Mouse (Mus musculus) hindbrain, embryonic 11.5 days (tissue): ENCODE measurements around the gene Vegfc. TPM values are rescaled to one million over a fixed set of nuclear protein-coding genes. Genes with fewer than 3 reads are reported as not detected.

Experiments
- ATAC-seq: fragments of 200-750 bp; cut with Nextera tagmentation; 2 replicates; pipeline ENCODE4 v1.8.0; 2017; ENCODE audit warnings: mild to moderate bottlenecking, moderate TSS enrichment, moderate library complexity; ENCODE audit not compliant: low FRiP score
- DNase-seq: peaks from one replicate; pipeline ENCODE4 v3.0.0-alpha.2; 2015; ENCODE audit warnings: low spot score
- H3K27ac ChIP-seq: fragments of 300-500 bp; sonication (generic); 2 replicates; pipeline ENCODE4 v1.5.1; 2014; ENCODE audit warnings: mild to moderate bottlenecking, low read depth, low read length
- H3K27me3 ChIP-seq: fragments of 300-500 bp; sonication (generic); 2 replicates; pipeline ENCODE4 v1.6.1; 2014; ENCODE audit warnings: mild to moderate bottlenecking, low read length, moderate library complexity, mixed read lengths; ENCODE audit not compliant: control insufficient read depth, insufficient read depth
- H3K36me3 ChIP-seq: fragments of 300-500 bp; sonication (generic); 2 replicates; pipeline ENCODE4 v1.6.1; 2014; ENCODE audit warnings: mild to moderate bottlenecking, low read length, moderate library complexity, mixed read lengths; ENCODE audit not compliant: control insufficient read depth, insufficient read depth
- H3K4me1 ChIP-seq: fragments of 300-500 bp; sonication (generic); replicated peaks from 2 replicates; pipeline ENCODE4 v1.6.1; 2014; ENCODE audit warnings: low read length, mixed read lengths; ENCODE audit not compliant: control insufficient read depth, insufficient read depth
- H3K4me2 ChIP-seq: fragments of 300-500 bp; sonication (generic); replicated peaks from 2 replicates; pipeline ENCODE4 v1.6.1; 2014; ENCODE audit warnings: mild to moderate bottlenecking, low read depth, low read length
- H3K4me3 ChIP-seq: fragments of 300-500 bp; sonication (generic); 2 replicates; pipeline ENCODE4 v1.5.1; 2014; ENCODE audit warnings: low read depth, low read length
- H3K9ac ChIP-seq: fragments of 300-500 bp; sonication (generic); 2 replicates; pipeline ENCODE4 v1.6.1; 2014; ENCODE audit warnings: low read depth, low read length
- H3K9me3 ChIP-seq: fragments of 300-500 bp; sonication (generic); 2 replicates; pipeline ENCODE4 v1.6.1; 2016; ENCODE audit warnings: low read length; ENCODE audit not compliant: control insufficient read depth
- WGBS: fragments of 180-500 bp; shearing (Covaris S2); extraction: QIAGEN DNeasy Blood & Tissue Kit; methylation state at CpG from one replicate; pipeline ENCODE4 v1.1.7; 2014; 5-methylcytosine and 5-hydroxymethylcytosine counted together
- polyA plus RNA-seq: library from polyadenylated mRNA; unstranded; fragments of >200 nt; fragmentation: Nextera tagmentation; extraction: Ambion mirVana; gene quantifications from 2 replicates; pipeline ENCODE4 v1.2.1, GENCODE M21; 2014

Gene Vegfc
- polyA plus RNA-seq, 1 experiment from 2014 or later = 7.2 TPM

GRCm38 (mm10) chr8:54079001-54079400 is 1.6 kb downstream of the Vegfc start:
- Histone ChIP-seq H3K27ac (no peak overlapping the region), H3K4me3 (no peak overlapping the region; the same call in 1 of the 2 replicates), H3K4me1 (no peaks in the 10 kb centered on the region), H3K4me2 (0 out of 2 replicates have a peak overlapping the region, but pooled peaks have one; percentile 13), H3K9me3 (no peaks in the 10 kb centered on the region), H3K9ac (no peak overlapping the region), H3K27me3 (no peaks in the 10 kb centered on the region), H3K36me3 (no peaks in the 10 kb centered on the region)
- 60% methylated on average over 11 of the region's 11 CpGs for WGBS
- DNase-seq = peak; percentile 10
- no peak for ATAC-seq

GRCm38 (mm10) chr8:54079601-54080000 is 2.2 kb downstream of the Vegfc start:
- Histone ChIP-seq H3K36me3 (no peaks in the 10 kb centered on the region), H3K4me2 (no peak overlapping the region), H3K27me3 (no peaks in the 10 kb centered on the region), H3K9ac (no peak overlapping the region), H3K4me1 (no peaks in the 10 kb centered on the region), H3K27ac (no peak overlapping the region), H3K9me3 (no peaks in the 10 kb centered on the region), H3K4me3 (no peak overlapping the region)
- ATAC-seq (no peak), DNase-seq (no peak)

- DNase-seq = no peak
- Histone ChIP-seq H3K36me3 (no peaks in the 10 kb centered on the region), H3K27ac (no peak overlapping the region), H3K4me3 (no peak overlapping the region), H3K9ac (no peak overlapping the region), H3K27me3 (no peaks in the 10 kb centered on the region), H3K4me1 (no peaks in the 10 kb centered on the region), H3K4me2 (no peak overlapping the region), H3K9me3 (no peaks in the 10 kb centered on the region)
- no peak for ATAC-seq
- 84% methylated on average over 6 of the region's 6 CpGs for WGBS
Measured at GRCm38 (mm10) chr8:54085896-54086295, 8.5 kb downstream of the Vegfc start.

GRCm38 (mm10) chr8:54087114-54087513 is 9.7 kb downstream of the Vegfc start:
- no peaks in the 10 kb centered on the region for H3K36me3 ChIP-seq
- no peak for DNase-seq
- H3K27me3 ChIP-seq = no peaks in the 10 kb centered on the region
- H3K9me3 ChIP-seq = no peaks in the 10 kb centered on the region
- H3K27ac ChIP-seq = no peak overlapping the region
- H3K9ac ChIP-seq = no peak overlapping the region
- no peak overlapping the region for H3K4me2 ChIP-seq
- H3K4me1 ChIP-seq = no peaks in the 10 kb centered on the region
- ATAC-seq = no peak
- WGBS = 81% methylated on average over 2 of the region's 2 CpGs
- H3K4me3 ChIP-seq = no peak overlapping the region

GRCm38 (mm10) chr8:54089204-54089603 is 11.8 kb downstream of the Vegfc start:
- Histone ChIP-seq H3K27ac (no peak overlapping the region), H3K9me3 (no peaks in the 10 kb centered on the region), H3K36me3 (no peaks in the 10 kb centered on the region), H3K9ac (no peak overlapping the region), H3K4me2 (no peak overlapping the region), H3K4me3 (no peak overlapping the region), H3K4me1 (no peaks in the 10 kb centered on the region), H3K27me3 (no peaks in the 10 kb centered on the region)
- 60% methylated on average over 4 of the region's 4 CpGs for WGBS
- DNase-seq = no peak
- no peak for ATAC-seq

- Histone ChIP-seq H3K9ac (no peak overlapping the region), H3K4me1 (no peaks in the 10 kb centered on the region), H3K9me3 (no peaks in the 10 kb centered on the region), H3K36me3 (no peaks in the 10 kb centered on the region), H3K27me3 (no peaks in the 10 kb centered on the region), H3K27ac (no peak overlapping the region), H3K4me2 (no peak overlapping the region), H3K4me3 (no peak overlapping the region)
- DNase-seq = no peak
- 93% methylated on average over 2 of the region's 2 CpGs for WGBS
- ATAC-seq = no peak
Measured at GRCm38 (mm10) chr8:54089901-54090300, 12.5 kb downstream of the Vegfc start.

DNA sequence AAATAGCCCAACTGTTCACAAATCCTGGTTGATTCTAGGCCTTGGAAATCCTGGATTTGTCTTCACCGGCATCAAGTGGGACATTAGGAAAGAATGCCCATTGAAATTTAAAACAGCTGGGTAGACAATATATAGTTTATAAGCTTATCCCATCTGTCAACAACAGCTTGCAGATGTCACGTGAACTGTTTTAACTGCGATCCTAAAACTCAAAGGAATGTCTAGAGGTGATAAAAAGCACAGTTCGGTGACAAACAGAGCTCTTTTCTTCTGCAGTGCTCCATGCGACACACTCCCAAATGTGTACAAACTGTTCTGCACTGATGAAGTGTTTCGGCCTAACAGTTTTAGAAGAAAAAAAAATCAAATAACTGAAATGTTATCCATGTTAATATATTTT is 22.7 kb downstream of the Vegfc start:
- Histone ChIP-seq H3K9me3 (no peaks in the 10 kb centered on the region), H3K27ac (no peak overlapping the region), H3K4me1 (no peaks in the 10 kb centered on the region), H3K27me3 (no peaks in the 10 kb centered on the region), H3K36me3 (no peaks in the 10 kb centered on the region), H3K4me3 (no peak overlapping the region), H3K9ac (no peak overlapping the region), H3K4me2 (no peak overlapping the region)
- ATAC-seq (no peak), DNase-seq (no peak)
- WGBS = 50% methylated on average over 6 of the region's 6 CpGs

- no peak overlapping the region for H3K4me2 ChIP-seq
- H3K4me1 ChIP-seq = no peaks in the 10 kb centered on the region
- no peak for ATAC-seq
- H3K9me3 ChIP-seq = no peaks in the 10 kb centered on the region
- 54% methylated on average over 3 of the region's 3 CpGs for WGBS
- H3K27me3 ChIP-seq = no peaks in the 10 kb centered on the region
- H3K27ac ChIP-seq = no peak overlapping the region
- H3K36me3 ChIP-seq = no peaks in the 10 kb centered on the region
- no peak for DNase-seq
- no peak overlapping the region for H3K9ac ChIP-seq
- H3K4me3 ChIP-seq = no peak overlapping the region
Measured at GRCm38 (mm10) chr8:54114581-54114980, 37.2 kb downstream of the Vegfc start.

- Histone ChIP-seq H3K27me3 (no peaks in the 10 kb centered on the region), H3K9ac (no peak overlapping the region), H3K4me3 (no peak overlapping the region), H3K27ac (no peak overlapping the region), H3K4me1 (no peaks in the 10 kb centered on the region), H3K36me3 (no peaks in the 10 kb centered on the region), H3K4me2 (no peak overlapping the region), H3K9me3 (no peaks in the 10 kb centered on the region)
- DNase-seq (no peak), ATAC-seq (peak; percentile 25; the same call in 1 of the 2 replicates)
- whole genome bisulfite sequencing = 87% methylated on average over 7 of the region's 7 CpGs
Measured at GRCm38 (mm10) chr8:54120115-54120514, 42.7 kb downstream of the Vegfc start.
